Mouse (Mus musculus): ENCODE results near the gene Olfr536.
"Not testable (repeated sequence)": the region's sequence is repeated elsewhere in the genome, so short reads cannot be mapped to it uniquely, and the experiment has no call there.

Olfr536 gene

DNA sequence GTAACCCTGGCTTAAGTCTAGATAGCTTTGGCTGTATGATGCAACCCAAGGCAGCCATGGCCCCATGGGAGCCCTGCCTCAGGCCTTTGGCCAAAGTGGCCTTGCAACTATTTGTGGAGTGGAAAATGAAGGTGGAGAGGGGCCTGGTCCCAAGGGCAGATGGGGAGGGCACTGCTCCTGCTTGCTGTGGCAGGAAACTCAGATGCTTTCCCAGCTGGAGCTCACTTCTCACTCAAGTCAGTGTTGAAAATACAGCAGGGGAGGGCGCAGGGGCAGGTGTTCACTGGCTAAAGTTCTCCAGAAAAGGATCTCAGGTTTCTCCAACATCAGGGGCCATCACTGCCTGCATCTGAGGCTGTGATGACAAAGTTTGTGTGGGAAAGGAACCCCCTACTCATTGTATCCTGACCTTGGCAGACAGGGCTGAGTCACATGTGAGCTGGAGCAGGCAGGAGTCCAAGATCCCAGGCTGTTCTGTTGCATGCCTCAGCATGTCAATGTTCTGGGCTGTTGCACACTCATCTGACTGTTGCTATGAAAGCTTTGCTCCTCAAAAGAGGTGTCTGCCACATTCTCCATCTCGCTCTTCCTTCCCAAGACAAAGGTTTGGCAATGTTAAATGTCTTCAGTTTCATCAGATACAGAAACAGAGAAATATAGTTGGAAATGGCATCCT lies at the start of gene Olfr536:
Olfr536 (minus strand) TSS at position 51 of the 676 bp plus-strand sequence.
- DNase-seq: not testable (repeated sequence)

DNA sequence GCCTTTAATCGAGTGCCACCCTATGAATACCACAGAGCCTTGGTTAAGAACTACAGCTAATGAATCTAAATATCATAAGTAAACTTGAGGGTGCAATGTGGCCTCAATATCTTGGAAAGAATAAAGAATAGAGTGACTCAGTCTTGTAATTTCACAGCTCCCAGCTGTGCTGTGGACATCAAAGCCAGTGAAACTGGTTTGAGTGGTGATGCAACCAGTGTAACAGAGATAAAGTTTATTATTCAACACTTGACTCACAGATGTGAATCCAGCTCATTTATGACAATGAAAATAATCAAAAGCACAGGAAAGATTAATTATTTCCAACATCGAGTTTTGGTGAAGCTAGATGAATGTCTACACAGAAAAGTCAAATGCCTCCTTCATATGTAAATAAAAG lies 32.5 kb upstream of the Olfr536 start:
- no peak for DNase-seq

DNA sequence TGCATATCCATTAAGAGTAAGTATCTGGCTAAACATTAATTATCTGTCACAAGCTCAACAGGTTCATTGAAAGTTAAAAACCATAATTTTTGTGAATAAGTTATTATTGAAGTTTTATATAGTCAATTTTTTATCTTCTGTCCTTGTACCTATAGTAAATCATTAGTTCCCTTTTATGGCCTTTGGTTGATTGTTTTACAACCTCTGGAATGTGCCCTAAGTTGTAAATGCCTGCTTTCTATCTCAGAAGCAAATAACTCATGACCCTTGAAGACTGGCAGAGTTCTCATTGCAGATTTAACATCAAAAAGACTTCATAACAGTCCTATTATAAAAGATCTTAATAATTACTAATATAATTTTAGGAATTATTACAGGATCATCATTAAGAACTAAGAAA lies 12.5 kb downstream of the Olfr536 start:
- no peak for DNase-seq

DNA sequence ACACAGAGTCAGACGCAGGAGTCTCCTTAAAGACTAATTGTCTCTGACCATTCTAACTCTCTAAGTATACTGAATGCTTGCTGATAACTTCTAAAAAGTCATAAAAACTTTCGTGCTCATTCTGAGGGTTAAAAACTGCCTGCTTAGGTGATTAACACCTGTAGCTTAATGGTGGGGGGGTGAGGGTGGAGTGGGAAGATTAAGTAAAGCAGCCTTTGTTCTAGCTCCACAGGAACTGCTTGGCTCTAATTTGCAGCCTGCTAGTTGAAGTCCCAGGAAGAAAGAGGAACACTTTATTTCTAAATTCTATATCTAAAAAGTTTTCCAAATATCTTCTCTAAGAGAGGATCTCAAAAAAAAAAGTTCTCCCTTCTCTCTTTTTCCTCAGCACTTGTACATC lies 13.0 kb downstream of the Olfr536 start:
- DNase-seq: no peak

DNA sequence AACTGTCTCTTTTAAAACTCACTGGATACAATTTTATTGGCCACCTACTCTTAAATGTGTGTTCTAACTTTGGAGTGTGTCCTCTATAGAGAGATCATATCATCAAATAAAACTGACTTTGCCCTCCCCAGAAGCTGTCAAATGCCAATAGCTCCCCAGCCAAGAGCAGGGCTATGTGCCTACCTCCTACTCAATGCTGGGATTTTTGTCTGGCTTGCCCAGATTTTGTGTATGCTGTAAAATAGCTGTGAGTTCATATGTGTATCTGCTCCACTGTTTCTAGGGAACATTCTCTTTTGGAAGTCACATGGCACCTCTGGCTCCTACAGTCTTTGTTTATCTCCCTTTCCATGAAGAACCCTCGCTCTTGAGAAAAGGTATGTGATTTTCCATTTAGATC lies 18.2 kb downstream of the Olfr536 start:
- no peak for DNase-seq

DNA sequence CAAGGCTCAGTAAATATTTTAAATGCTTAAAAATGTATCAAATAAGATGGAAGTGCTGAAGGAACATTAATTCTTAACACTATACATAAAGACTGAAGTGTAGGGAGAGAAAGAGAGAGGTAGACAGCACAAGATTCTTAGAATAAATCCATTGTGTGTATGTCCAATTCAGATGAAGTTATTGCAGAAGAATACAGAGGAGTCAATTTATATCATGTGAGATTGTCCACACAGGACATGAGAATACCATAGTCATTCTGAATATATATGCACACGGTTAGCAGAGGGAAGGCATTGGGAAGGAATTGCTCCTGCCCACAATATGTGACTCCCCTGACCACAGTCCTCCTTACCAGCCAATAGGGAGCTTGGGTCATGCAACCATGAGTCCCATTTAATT lies 23.3 kb downstream of the Olfr536 start, which contains the start of gene Olfr535:
Olfr535 (plus strand) TSS at position 301 of the 400 bp plus-strand sequence.
- no peak for DNase-seq

DNA sequence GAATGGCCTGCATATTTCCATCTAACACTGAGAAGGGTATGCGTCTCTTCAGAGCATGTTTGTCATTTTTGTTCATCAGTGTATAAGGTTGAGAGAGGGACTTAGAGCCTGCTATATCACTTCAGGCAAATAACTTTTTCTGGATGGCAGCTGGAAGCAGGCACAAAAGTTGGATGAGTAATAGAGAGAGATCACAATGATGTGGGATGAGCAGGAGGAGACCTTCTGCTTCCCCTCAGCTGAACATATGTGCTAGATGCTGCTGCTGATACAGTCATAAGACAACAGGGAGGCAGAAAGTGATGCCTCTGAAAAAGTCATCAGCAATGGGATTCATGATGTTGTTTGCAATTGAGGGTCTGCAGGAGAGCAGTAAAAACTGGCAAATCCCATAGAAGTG lies 28.5 kb downstream of the Olfr536 start:
- DNase-seq: no peak

DNA sequence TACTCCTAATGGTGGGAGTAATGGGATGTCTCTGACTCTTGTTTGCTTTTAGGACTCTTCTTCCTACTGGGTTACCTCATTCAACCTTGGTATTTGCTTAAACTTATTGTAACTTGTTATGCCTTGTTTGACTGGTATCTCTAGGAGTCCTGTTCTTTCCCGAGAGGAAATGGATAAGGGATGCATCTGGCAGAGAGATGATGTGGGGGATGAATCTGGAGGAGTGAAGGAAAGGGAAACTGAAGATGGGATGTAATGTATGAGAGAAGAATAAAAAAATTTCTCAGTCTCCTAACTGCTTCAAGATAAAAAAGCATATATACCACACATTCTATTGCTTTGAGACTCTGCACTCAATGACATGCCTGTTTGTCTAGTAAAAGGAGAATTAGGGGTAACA lies 29.3 kb downstream of the Olfr536 start:
- no peak for DNase-seq

DNA sequence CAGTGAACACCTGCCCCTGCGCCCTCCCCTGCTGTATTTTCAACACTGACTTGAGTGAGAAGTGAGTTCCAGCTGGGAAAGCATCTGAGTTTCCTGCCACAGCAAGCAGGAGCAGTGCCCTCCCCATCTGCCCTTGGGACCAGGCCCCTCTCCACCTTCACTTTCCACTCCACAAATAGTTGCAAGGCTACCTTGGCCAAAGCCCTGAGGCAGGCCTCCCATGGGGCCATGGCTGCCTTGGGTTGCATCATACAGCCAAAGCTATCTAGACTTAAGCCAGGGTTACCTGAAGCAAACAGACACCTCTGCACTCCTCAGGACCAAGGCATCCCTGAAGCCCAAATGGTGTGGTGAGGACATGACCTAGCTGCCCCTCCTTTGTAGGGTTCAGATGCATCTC lies 44.1 kb downstream of the Olfr536 start, which contains the start of gene Olfr533:
Olfr533 (plus strand) TSS at position 301 of the 400 bp plus-strand sequence.
- not testable (repeated sequence) for DNase-seq
